Mouse (Mus musculus): ENCODE data around the gene Ccdc148. TPM values are rescaled to one million over a fixed set of nuclear protein-coding genes. Genes with fewer than 3 reads are reported as not detected.

The Ccdc148 gene
- polyA plus RNA-seq, 1 experiment from 2014 or later: 0.73 TPM

- peak overlapping the region; percentile 89 for H3K9ac ChIP-seq
- H3K4me3 ChIP-seq: peak overlapping the region; percentile 73
- peak overlapping the region; percentile 66 for H3K4me2 ChIP-seq
- H3K27me3 ChIP-seq (replicated peaks): no peaks in the 10 kb centered on the region
- peak; percentile 58 for ATAC-seq (ENCODE audit: insufficient number of reproducible peaks, low FRiP score)
- under 1% methylated on average over 48 of the region's 58 CpGs for WGBS
- no peaks in the 10 kb centered on the region for H3K9me3 ChIP-seq (replicated peaks)
- H3K27ac ChIP-seq (ENCODE audit: poor library complexity, severe bottlenecking): peak overlapping the region; percentile 93
- no peaks in the 10 kb centered on the region for H3K36me3 ChIP-seq
- H3K4me1 ChIP-seq (replicated peaks): peaks cover 16% of the 10 kb centered on the region
Observed at GRCm38 (mm10) chr2:59161021-59161440, 548 bp upstream of the Ccdc148 start.

DNA sequence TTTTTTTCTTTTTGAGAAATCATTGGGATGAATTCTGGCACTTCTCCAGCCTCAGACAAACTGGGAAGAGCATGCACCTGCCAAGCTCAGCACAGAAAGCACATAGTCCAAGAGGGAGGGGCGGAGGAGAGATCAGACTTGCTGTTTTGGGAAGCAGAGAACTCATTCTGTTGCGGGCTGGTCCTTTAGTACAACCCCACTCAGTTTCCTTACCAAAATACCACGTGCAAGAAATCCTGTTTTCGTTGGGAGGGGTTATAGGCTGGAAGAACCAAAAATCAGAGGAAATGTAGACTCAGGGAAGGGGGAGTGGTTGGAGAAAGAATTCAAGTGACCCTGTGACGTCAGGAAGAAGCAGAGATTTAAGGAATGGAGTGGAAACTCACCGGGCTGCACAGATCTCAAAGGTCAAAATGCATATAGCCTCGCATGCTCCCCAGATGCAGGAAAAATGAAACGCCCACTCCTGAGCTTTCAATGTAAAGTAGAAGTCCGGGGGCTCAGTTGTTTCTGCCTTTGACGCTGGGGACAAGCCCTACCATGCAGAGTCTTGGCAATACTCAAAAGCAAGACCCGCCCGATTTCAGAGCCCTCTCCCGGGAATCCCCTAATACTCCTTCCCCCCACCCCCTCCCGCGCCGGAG is 400 bp downstream of the Ccdc148 start:
- Histone ChIP-seq H3K9me3 (replicated peaks) (no peaks in the 10 kb centered on the region), H3K36me3 (no peaks in the 10 kb centered on the region), H3K4me3 (peak overlapping the region; percentile 73), H3K27me3 (replicated peaks) (no peaks in the 10 kb centered on the region), H3K4me2 (peak overlapping the region; percentile 66), H3K4me1 (replicated peaks) (peaks cover 16% of the 10 kb centered on the region), H3K27ac (ENCODE audit: poor library complexity, severe bottlenecking) (no peak overlapping the region), H3K9ac (0 out of 2 replicates have a peak overlapping the region, but pooled peaks have one; percentile 24)
- no peak; the same call in 1 of the 2 replicates for ATAC-seq (ENCODE audit: insufficient number of reproducible peaks, low FRiP score)
- WGBS: under 1% methylated on average over 16 of the region's 16 CpGs

GRCm38 (mm10) chr2:59158117-59158516 is 2.4 kb downstream of the Ccdc148 start:
- H3K9me3 ChIP-seq (replicated peaks): no peaks in the 10 kb centered on the region
- H3K36me3 ChIP-seq: no peaks in the 10 kb centered on the region
- no peak for ATAC-seq (ENCODE audit: insufficient number of reproducible peaks, low FRiP score)
- no peak overlapping the region for H3K27ac ChIP-seq (ENCODE audit: poor library complexity, severe bottlenecking)
- H3K4me1 ChIP-seq (replicated peaks): peaks cover 10% of the 10 kb centered on the region
- no peak overlapping the region for H3K9ac ChIP-seq
- no peaks in the 10 kb centered on the region for H3K27me3 ChIP-seq (replicated peaks)
- H3K4me2 ChIP-seq: no peak overlapping the region
- H3K4me3 ChIP-seq: no peak overlapping the region
- 44% methylated on average over 2 of the region's 2 CpGs for WGBS

GRCm38 (mm10) chr2:59155428-59155827 is 5.1 kb downstream of the Ccdc148 start:
- peaks cover 4% of the 10 kb centered on the region for H3K4me1 ChIP-seq (replicated peaks)
- H3K4me3 ChIP-seq: no peak overlapping the region

GRCm38 (mm10) chr2:59131044-59131443 is 29.4 kb downstream of the Ccdc148 start:
- H3K9me3 ChIP-seq (replicated peaks): no peaks in the 10 kb centered on the region
- H3K9ac ChIP-seq: no peak overlapping the region
- 86% methylated on average over 8 of the region's 8 CpGs for WGBS
- no peaks in the 10 kb centered on the region for H3K36me3 ChIP-seq
- H3K27me3 ChIP-seq (replicated peaks): no peaks in the 10 kb centered on the region
- H3K4me3 ChIP-seq: no peak overlapping the region
- no peaks in the 10 kb centered on the region for H3K4me1 ChIP-seq (replicated peaks)
- no peak overlapping the region for H3K4me2 ChIP-seq
- no peak for ATAC-seq (ENCODE audit: insufficient number of reproducible peaks, low FRiP score)
- no peak overlapping the region for H3K27ac ChIP-seq (ENCODE audit: poor library complexity, severe bottlenecking)

More at GRCm38 (mm10) chr2:59155428-59155827, 5.1 kb downstream of the Ccdc148 start:
- Histone ChIP-seq H3K27me3 (replicated peaks) (no peaks in the 10 kb centered on the region), H3K36me3 (no peaks in the 10 kb centered on the region), H3K27ac (ENCODE audit: poor library complexity, severe bottlenecking) (no peak overlapping the region), H3K9ac (no peak overlapping the region), H3K9me3 (replicated peaks) (no peaks in the 10 kb centered on the region), H3K4me2 (no peak overlapping the region)
- no peak for ATAC-seq (ENCODE audit: insufficient number of reproducible peaks, low FRiP score)

DNA sequence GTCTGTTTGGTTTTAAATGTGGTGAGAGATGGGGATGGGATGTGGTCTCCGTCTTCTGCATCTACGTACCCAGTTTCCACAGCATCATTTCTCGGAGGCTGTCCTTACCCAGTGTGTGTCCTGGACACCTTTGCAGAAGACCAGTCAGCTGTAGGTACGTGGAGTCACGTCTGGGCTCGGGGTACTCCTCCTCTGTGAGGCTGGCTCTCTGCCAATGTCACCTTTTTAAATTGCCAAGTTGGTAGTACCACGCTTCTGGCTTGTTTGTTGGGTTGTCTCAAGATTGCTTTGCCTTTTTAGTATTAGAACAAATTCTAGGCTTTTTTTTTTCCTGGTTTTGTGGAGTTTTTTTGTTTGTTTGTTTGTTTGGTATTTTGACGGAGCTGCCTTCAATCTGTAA is 30.7 kb downstream of the Ccdc148 start:
- 81% methylated on average over 8 of the region's 8 CpGs for WGBS

GRCm38 (mm10) chr2:59129023-59129422 is 31.5 kb downstream of the Ccdc148 start:
- H3K4me3 ChIP-seq: no peak overlapping the region
- H3K36me3 ChIP-seq: no peaks in the 10 kb centered on the region
- H3K4me1 ChIP-seq (replicated peaks): no peaks in the 10 kb centered on the region
- 69% methylated on average over 7 of the region's 7 CpGs for WGBS
- H3K4me2 ChIP-seq: no peak overlapping the region
- no peak overlapping the region for H3K27ac ChIP-seq (ENCODE audit: poor library complexity, severe bottlenecking)
- no peak for ATAC-seq (ENCODE audit: insufficient number of reproducible peaks, low FRiP score)
- no peak overlapping the region for H3K9ac ChIP-seq
- no peaks in the 10 kb centered on the region for H3K27me3 ChIP-seq (replicated peaks)
- no peaks in the 10 kb centered on the region for H3K9me3 ChIP-seq (replicated peaks)

More for the DNA sequence above, 30.7 kb downstream of the Ccdc148 start:
- no peaks in the 10 kb centered on the region for H3K27me3 ChIP-seq (replicated peaks)
- no peak overlapping the region for H3K9ac ChIP-seq
- H3K4me2 ChIP-seq: no peak overlapping the region
- no peak for ATAC-seq (ENCODE audit: insufficient number of reproducible peaks, low FRiP score)
- no peak overlapping the region for H3K27ac ChIP-seq (ENCODE audit: poor library complexity, severe bottlenecking)
- no peak overlapping the region for H3K4me3 ChIP-seq
- H3K4me1 ChIP-seq (replicated peaks): no peaks in the 10 kb centered on the region
- H3K9me3 ChIP-seq (replicated peaks): no peaks in the 10 kb centered on the region
- no peaks in the 10 kb centered on the region for H3K36me3 ChIP-seq

DNA sequence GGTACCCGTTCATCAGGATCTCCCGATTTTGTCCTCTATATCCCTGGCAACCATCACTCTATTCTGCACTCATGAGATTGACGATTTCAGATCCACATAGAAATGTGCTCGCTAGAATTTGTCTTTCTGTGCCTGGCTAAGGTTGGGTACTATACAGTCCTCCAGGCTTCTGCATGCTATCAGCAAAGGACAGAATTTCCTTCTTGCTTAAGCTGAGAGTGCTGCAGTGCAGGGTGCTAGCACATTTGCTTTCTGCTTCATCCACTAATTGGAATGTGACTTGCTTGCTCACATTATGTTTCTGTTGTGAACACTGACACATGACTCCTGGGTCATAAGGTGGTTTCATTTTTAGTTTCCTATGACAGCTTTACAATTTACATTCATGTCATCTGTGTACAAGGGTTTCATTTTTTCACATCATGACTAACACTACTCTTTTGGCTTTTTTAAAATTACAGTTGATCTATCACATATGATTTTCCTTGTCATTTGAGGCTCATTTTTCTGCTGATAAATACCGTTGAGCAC is 104.8 kb downstream of the Ccdc148 start:
- Histone ChIP-seq H3K4me3 (no peak overlapping the region), H3K27ac (ENCODE audit: poor library complexity, severe bottlenecking) (no peak overlapping the region), H3K9ac (no peak overlapping the region), H3K27me3 (replicated peaks) (no peaks in the 10 kb centered on the region), H3K9me3 (replicated peaks) (no peaks in the 10 kb centered on the region), H3K36me3 (no peaks in the 10 kb centered on the region), H3K4me2 (no peak overlapping the region), H3K4me1 (replicated peaks) (no peaks in the 10 kb centered on the region)
- WGBS: 76% methylated on average over 5 of the region's 5 CpGs
- ATAC-seq (ENCODE audit: insufficient number of reproducible peaks, low FRiP score): no peak

GRCm38 (mm10) chr2:59054339-59054738 is 106.1 kb downstream of the Ccdc148 start:
- WGBS: 67% methylated on average over 5 of the region's 5 CpGs
- Histone ChIP-seq H3K9me3 (replicated peaks) (no peaks in the 10 kb centered on the region), H3K4me2 (no peak overlapping the region), H3K4me3 (no peak overlapping the region), H3K27me3 (replicated peaks) (no peaks in the 10 kb centered on the region), H3K9ac (no peak overlapping the region), H3K36me3 (no peaks in the 10 kb centered on the region), H3K4me1 (replicated peaks) (peaks cover 6% of the 10 kb centered on the region), H3K27ac (ENCODE audit: poor library complexity, severe bottlenecking) (no peak overlapping the region)
- ATAC-seq (ENCODE audit: insufficient number of reproducible peaks, low FRiP score): no peak

DNA sequence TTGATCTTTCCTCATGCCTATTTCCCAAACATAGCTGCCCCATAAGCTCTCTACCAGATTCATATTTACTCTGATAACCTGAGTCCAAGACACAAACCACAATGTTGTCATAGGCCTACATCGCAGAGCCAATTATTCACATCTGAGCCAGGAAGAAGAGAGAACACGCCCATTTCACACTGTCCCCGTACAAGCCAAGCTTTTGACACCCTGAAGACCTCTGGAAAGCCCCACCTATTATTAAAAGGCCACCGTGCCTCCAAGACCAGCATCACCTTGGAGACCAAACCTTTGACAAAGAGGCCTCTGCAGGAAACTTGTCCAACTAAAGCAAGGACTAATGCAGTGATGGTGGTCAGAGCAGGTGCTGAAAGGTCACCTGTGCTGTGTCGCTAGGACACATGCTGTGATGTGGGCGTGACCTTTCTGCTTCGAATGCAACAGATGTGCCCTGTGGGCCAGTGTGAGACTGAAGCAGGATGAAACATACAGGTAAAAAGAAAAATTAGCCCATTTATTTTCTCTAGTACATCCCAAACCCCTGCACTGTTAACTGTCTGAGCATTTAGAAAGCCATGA is 106.9 kb downstream of the Ccdc148 start:
- 60% methylated on average over 7 of the region's 7 CpGs for WGBS
- Histone ChIP-seq H3K4me3 (no peak overlapping the region), H3K4me2 (no peak overlapping the region), H3K36me3 (no peaks in the 10 kb centered on the region), H3K27me3 (replicated peaks) (no peaks in the 10 kb centered on the region), H3K9me3 (replicated peaks) (no peaks in the 10 kb centered on the region), H3K27ac (ENCODE audit: poor library complexity, severe bottlenecking) (no peak overlapping the region), H3K4me1 (replicated peaks) (peaks cover 6% of the 10 kb centered on the region), H3K9ac (no peak overlapping the region)
- no peak for ATAC-seq (ENCODE audit: insufficient number of reproducible peaks, low FRiP score)

- no peak for ATAC-seq (ENCODE audit: insufficient number of reproducible peaks, low FRiP score)
- H3K36me3 ChIP-seq: no peaks in the 10 kb centered on the region
- no peak overlapping the region for H3K9ac ChIP-seq
- no peak overlapping the region for H3K4me3 ChIP-seq
- H3K27ac ChIP-seq (ENCODE audit: poor library complexity, severe bottlenecking): peak overlapping the region; percentile 33; the same call in 1 of the 2 replicates
- H3K4me2 ChIP-seq: 0 out of 2 replicates have a peak overlapping the region, but pooled peaks have one; percentile 13
- no peaks in the 10 kb centered on the region for H3K9me3 ChIP-seq (replicated peaks)
- 58% methylated on average over 8 of the region's 8 CpGs for WGBS
- peaks cover 6% of the 10 kb centered on the region for H3K4me1 ChIP-seq (replicated peaks)
- H3K27me3 ChIP-seq (replicated peaks): no peaks in the 10 kb centered on the region
Observed at GRCm38 (mm10) chr2:59050245-59050824, 110.1 kb downstream of the Ccdc148 start.

All from heart, embryonic 12.5 days (tissue).